Mouse (Mus musculus) E14TG2a.4 (cell line): Measurements from ENCODE around the gene Fsip1.

Source experiments
- CTCF ChIP-seq: conservative IDR thresholded peaks from 2 replicates; pipeline ENCODE4 v1.5.1; 2014; ENCODE audit warnings: low read length
- POU5F1 ChIP-seq: IDR thresholded peaks from 2 replicates; pipeline ENCODE4 v1.6.1; 2014; ENCODE audit warnings: low read length, borderline replicate concordance

GRCm38 (mm10) chr2:118137071-118137470, 119.7 kb downstream of the Fsip1 start:
- TF ChIP-seq CTCF (no peak), POU5F1 (no peak)
